Mouse (Mus musculus) adrenal gland (tissue): ENCODE measurements at regions not wholly inside any gene's neighbourhood (a gene's known extent, or its start where the extent isn't known, plus 50 kb on each side); places are given as distances from the start of the nearest gene placed in this dataset.

Experiments
- intact Hi-C: fragments of 180-260 bp; cut with DNase I; formaldehyde crosslinking; loops from one replicate; pipeline ENCODE4 v1.15.1; 2025

GRCm38 (mm10) chr2:10791233-10791632, 380.7 kb upstream of the Prkcq start:
- intact Hi-C loops: no loop called here

- intact Hi-C loops: no loop called here
Measured at GRCm38 (mm10) chr2:10816374-10816773, 355.5 kb upstream of the Prkcq start.

- intact Hi-C loops: loop anchor here (5.0 to 10.0 kb wide), 2 partner anchors 38 to 461 kb away; no protein-coding TSS in a partner anchor
Measured at GRCm38 (mm10) chr2:10825278-10826133, 346.4 kb upstream of the Prkcq start.

GRCm38 (mm10) chr2:10826134-10826767, 345.7 kb upstream of the Prkcq start:
- intact Hi-C loops: loop anchor here (5.0 to 10.0 kb wide), 2 partner anchors 39 to 461 kb away; no protein-coding TSS in a partner anchor

- intact Hi-C loops: no loop called here
Measured at GRCm38 (mm10) chr2:10839976-10840375, 331.9 kb upstream of the Prkcq start.

GRCm38 (mm10) chr2:10861654-10862292, 310.1 kb upstream of the Prkcq start:
- intact Hi-C loops: no loop called here

GRCm38 (mm10) chr2:10864451-10864850, 307.5 kb upstream of the Prkcq start:
- intact Hi-C loops: no loop called here

- intact Hi-C loops: no loop called here
Measured at GRCm38 (mm10) chr2:10874303-10874702, 297.6 kb upstream of the Prkcq start.

- intact Hi-C loops: no loop called here
Measured at GRCm38 (mm10) chr2:10901926-10902325, 270.0 kb upstream of the Prkcq start.

- intact Hi-C loops: no loop called here
Measured at GRCm38 (mm10) chr2:10919955-10920354, 252.0 kb upstream of the Prkcq start.

GRCm38 (mm10) chr2:10920686-10921485, 251.0 kb upstream of the Prkcq start:
- intact Hi-C loops: no loop called here

- intact Hi-C loops: no loop called here
Measured at GRCm38 (mm10) chr2:10921486-10922450, 250.1 kb upstream of the Prkcq start.

- intact Hi-C loops: no loop called here
Measured at GRCm38 (mm10) chr2:10923984-10924383, 247.9 kb upstream of the Prkcq start.

- intact Hi-C loops: no loop called here
Measured at GRCm38 (mm10) chr2:10925361-10925760, 246.5 kb upstream of the Prkcq start.

- intact Hi-C loops: no loop called here
Measured at GRCm38 (mm10) chr2:10937405-10937804, 234.5 kb upstream of the Prkcq start.

- intact Hi-C loops: no loop called here
Measured at GRCm38 (mm10) chr2:10965224-10965623, 206.7 kb upstream of the Prkcq start.

- intact Hi-C loops: no loop called here
Measured at GRCm38 (mm10) chr2:10966891-10967290, 205.0 kb upstream of the Prkcq start.

- intact Hi-C loops: no loop called here
Measured at GRCm38 (mm10) chr2:10969111-10969689, 202.7 kb upstream of the Prkcq start.

- intact Hi-C loops: no loop called here
Measured at GRCm38 (mm10) chr2:10972051-10972450, 199.9 kb upstream of the Prkcq start.

GRCm38 (mm10) chr2:10978772-10979171, 193.1 kb upstream of the Prkcq start:
- intact Hi-C loops: no loop called here
